Mouse (Mus musculus) heart, embryonic 13.5 days (tissue): ENCODE results near the gene Tubg1. TPM values are rescaled to one million over a fixed set of nuclear protein-coding genes. Genes with fewer than 3 reads are reported as not detected.

Source experiments
- ATAC-seq: fragments of 200-750 bp; cut with Nextera tagmentation; 2 replicates; pipeline ENCODE4 v1.8.0; 2017; ENCODE audit warnings: moderate TSS enrichment; ENCODE audit not compliant: insufficient number of reproducible peaks, low FRiP score, low TSS enrichment; ENCODE audit errors: extremely low read depth
- H3K27ac ChIP-seq: fragments of 300-500 bp; sonication (generic); replicated peaks from 2 replicates; pipeline ENCODE4 v1.5.1; 2015; ENCODE audit warnings: moderate library complexity, mild to moderate bottlenecking, inconsistent platforms
- H3K27me3 ChIP-seq: fragments of 300-500 bp; sonication (generic); replicated peaks from 2 replicates; pipeline ENCODE4 v1.6.1; 2015; ENCODE audit warnings: mild to moderate bottlenecking, inconsistent platforms
- H3K36me3 ChIP-seq: fragments of 300-500 bp; sonication (generic); 2 replicates; pipeline ENCODE4 v1.6.1; 2015; ENCODE audit warnings: mild to moderate bottlenecking, inconsistent platforms
- H3K4me1 ChIP-seq: fragments of 300-500 bp; sonication (generic); 2 replicates; pipeline ENCODE4 v1.6.1; 2015; ENCODE audit warnings: inconsistent platforms
- H3K4me2 ChIP-seq: fragments of 300-500 bp; sonication (generic); 2 replicates; pipeline ENCODE4 v1.6.1; 2015; ENCODE audit warnings: inconsistent platforms, mild to moderate bottlenecking, moderate library complexity
- H3K4me3 ChIP-seq: fragments of 300-500 bp; sonication (generic); 2 replicates; pipeline ENCODE4 v1.5.1; 2015; ENCODE audit warnings: moderate library complexity, mild to moderate bottlenecking, inconsistent platforms
- H3K9ac ChIP-seq: fragments of 300-500 bp; sonication (generic); 2 replicates; pipeline ENCODE4 v1.6.1; 2015; ENCODE audit warnings: inconsistent platforms, mild to moderate bottlenecking, moderate library complexity
- H3K9me3 ChIP-seq: fragments of 300-500 bp; sonication (generic); 2 replicates; pipeline ENCODE4 v1.6.1; 2016; ENCODE audit warnings: inconsistent platforms
- WGBS: fragments of 180-500 bp; shearing (Covaris S2); methylation state at CpG from one replicate; pipeline ENCODE4 v1.1.7; 2015; ENCODE audit warnings: mixed read lengths; 5-methylcytosine and 5-hydroxymethylcytosine counted together
- microRNA-seq: library from miRNA; unstranded; fragments of <30 nt; microRNA quantifications from one replicate; pipeline ENCODE4, GENCODE M21; 2016
- polyA plus RNA-seq: library from polyadenylated mRNA; unstranded; fragments of >200 nt; fragmentation: Nextera tagmentation; extraction: Ambion mirVana; gene quantifications from 2 replicates; pipeline ENCODE4 v1.2.1, GENCODE M21; 2015

The Tubg1 gene
- polyA plus RNA-seq, 1 experiment from 2014 or later = 77.2 TPM

- no peaks in the 10 kb centered on the region for H3K9me3 ChIP-seq
- peak within 1 kb of the TSS; percentile 76; the same call in 1 of the 2 replicates for H3K27ac ChIP-seq
- peak within 1 kb of the TSS; percentile 44 for H3K4me3 ChIP-seq
- H3K36me3 ChIP-seq = no peaks in the 10 kb centered on the region
- H3K27me3 ChIP-seq = peaks cover 55% of the 10 kb centered on the region
- peak within 1 kb of the TSS; percentile 79 for H3K9ac ChIP-seq
- 26% methylated on average over 14 of the region's 14 CpGs for WGBS
- H3K4me2 ChIP-seq = peak within 1 kb of the TSS; percentile 97
- peaks cover 65% of the 10 kb centered on the region for H3K4me1 ChIP-seq
- no peak for ATAC-seq
Measured at GRCm38 (mm10) chr11:101174851-101175628, 55.3 kb downstream of the Tubg1 start, which contains the start of gene Ccr10. Gene Ccr10 (minus strand): TSS chr11:101175443.

DNA sequence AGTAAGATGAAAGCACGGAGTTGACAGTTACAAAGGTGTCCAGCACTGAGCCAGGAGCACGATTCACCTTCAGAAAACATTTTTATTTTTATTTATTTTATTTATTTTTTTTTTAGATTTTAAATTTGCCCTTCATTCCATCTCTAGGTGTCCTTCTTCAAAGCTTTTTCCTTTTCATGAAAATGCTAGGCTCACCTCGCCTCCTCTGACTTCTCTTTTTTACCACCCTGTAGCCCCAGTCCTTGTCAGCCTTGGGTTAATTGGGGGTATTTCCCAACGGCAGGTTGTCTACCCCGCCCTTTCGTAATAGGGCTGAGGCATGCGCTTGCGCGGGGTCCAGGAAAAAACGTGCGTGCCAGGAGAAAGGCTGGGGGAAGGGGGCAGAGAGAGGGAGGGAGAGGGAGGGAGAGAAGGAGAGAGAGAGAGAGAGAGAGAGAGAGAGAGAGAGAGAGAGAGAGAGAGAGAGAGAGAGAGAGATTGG is 55.9 kb downstream of the Tubg1 start:
- peak overlapping the region; percentile 44 for H3K4me3 ChIP-seq
- H3K36me3 ChIP-seq = no peaks in the 10 kb centered on the region
- H3K9me3 ChIP-seq = no peaks in the 10 kb centered on the region
- peak overlapping the region; percentile 73 for H3K9ac ChIP-seq
- H3K27me3 ChIP-seq = peaks cover 57% of the 10 kb centered on the region
- H3K4me1 ChIP-seq = peaks cover 59% of the 10 kb centered on the region
- H3K4me2 ChIP-seq = peak overlapping the region; percentile 97
- no peak for ATAC-seq
- no peak overlapping the region for H3K27ac ChIP-seq
- 13% methylated on average over 11 of the region's 11 CpGs for WGBS

Small RNA genes within 50 kb of the gene (microRNA-seq; reads per million reads assigned to microRNA genes)
- gene Gm27626 = not detected

Other genes starting within 250 kb of the Tubg1 start
- 41.8 and 42.9 TPM in 2 replicates for gene Stat3, start 180.4 kb upstream of the Tubg1 start, polyA plus RNA-seq
- gene Cavin1, start 149.1 kb upstream of the Tubg1 start, polyA plus RNA-seq = 348 and 370 TPM in 2 replicates
- 54.9 and 58.1 TPM in 2 replicates for gene Atp6v0a1, start 110.5 kb upstream of the Tubg1 start, polyA plus RNA-seq
- gene Naglu, start 49.9 kb upstream of the Tubg1 start, polyA plus RNA-seq = 13.5 and 13.7 TPM in 2 replicates
- gene Hsd17b1, start 41.5 kb upstream of the Tubg1 start, polyA plus RNA-seq = 0.14 and 0.17 TPM in 2 replicates
- 26.8 and 28.4 TPM in 2 replicates for gene Coasy, start 37.4 kb upstream of the Tubg1 start, polyA plus RNA-seq
- gene Mlx, start 32.7 kb upstream of the Tubg1 start, polyA plus RNA-seq = 36.3 and 41.6 TPM in 2 replicates
- 21.4 and 26.6 TPM in 2 replicates for gene Psmc3ip, start 24.5 kb upstream of the Tubg1 start, polyA plus RNA-seq
- 12.0 and 14.1 TPM in 2 replicates for gene Retreg3, start within 50 bp of the Tubg1 start, polyA plus RNA-seq
- gene Tubg2, start 36.0 kb downstream of the Tubg1 start, polyA plus RNA-seq = 3.1 and 4.3 TPM in 2 replicates
- gene Cntnap1, start 50.6 kb downstream of the Tubg1 start, polyA plus RNA-seq = 0.52 and 0.55 TPM in 2 replicates
- 7.6 and 8.5 TPM in 2 replicates for gene Plekhh3, start 51.4 kb downstream of the Tubg1 start, polyA plus RNA-seq
- gene Ccr10, start 55.5 kb downstream of the Tubg1 start, polyA plus RNA-seq = 0.19 and 0.33 TPM in 2 replicates
- gene Ezh1, start 106.5 kb downstream of the Tubg1 start, polyA plus RNA-seq = 11.6 and 11.7 TPM in 2 replicates
- 210 and 234 TPM in 2 replicates for gene Ramp2, start 126.1 kb downstream of the Tubg1 start, polyA plus RNA-seq
- gene Vps25, start 133.8 kb downstream of the Tubg1 start, polyA plus RNA-seq = 98.8 and 111 TPM in 2 replicates
- 7.6 and 8.0 TPM in 2 replicates for gene Wnk4, start 140.6 kb downstream of the Tubg1 start, polyA plus RNA-seq
- gene Cntd1, start 159.1 kb downstream of the Tubg1 start, polyA plus RNA-seq = 0.48 and 0.65 TPM in 2 replicates
- 165 and 171 TPM in 2 replicates for gene Coa3, start 159.2 kb downstream of the Tubg1 start, polyA plus RNA-seq
- gene Becn1, start 182.3 kb downstream of the Tubg1 start, polyA plus RNA-seq = 128 and 130 TPM in 2 replicates
- 99.0 and 105 TPM in 2 replicates for gene Psme3, start 196.3 kb downstream of the Tubg1 start, polyA plus RNA-seq
- gene Aoc2, start 205.1 kb downstream of the Tubg1 start, polyA plus RNA-seq = 0.70 and 0.75 TPM in 2 replicates
- gene Aoc3, start 210.7 kb downstream of the Tubg1 start, polyA plus RNA-seq = 0.28 and 0.32 TPM in 2 replicates
- gene G6pc, start 247.6 kb downstream of the Tubg1 start, polyA plus RNA-seq = not detected in 2 replicates